Mouse (Mus musculus): ENCODE measurements at regions not wholly inside any gene's neighbourhood (a gene's known extent, or its start where the extent isn't known, plus 50 kb on each side); places are given as distances from the start of the nearest gene placed in this dataset.

- Histone ChIP-seq H3K4me1 (replicated peaks) (no peaks in the 10 kb centered on the region), H3K27ac (no peak overlapping the region), H3K9me3 (replicated peaks) (no peaks in the 10 kb centered on the region), H3K9ac (no peak overlapping the region), H3K27me3 (peaks cover 15% of the 10 kb centered on the region), H3K4me3 (no peak overlapping the region), H3K4me2 (no peak overlapping the region), H3K36me3 (no peaks in the 10 kb centered on the region)
- ATAC-seq (replicated peaks; ENCODE audit: insufficient number of reproducible peaks, insufficient read depth, low FRiP score, low read depth) = no peak
- WGBS = 46% methylated on average over 16 of the region's 16 CpGs
Measured at GRCm38 (mm10) chr4:45673081-45673819, 125.6 kb upstream of the Aldh1b1 start.

- WGBS = 51% methylated on average over 16 of the region's 16 CpGs
- ATAC-seq (replicated peaks; ENCODE audit: insufficient number of reproducible peaks, insufficient read depth, low FRiP score, low read depth) = no peak
- no peak overlapping the region for H3K4me2 ChIP-seq
- H3K9me3 ChIP-seq (replicated peaks) = no peaks in the 10 kb centered on the region
- no peaks in the 10 kb centered on the region for H3K4me1 ChIP-seq (replicated peaks)
- peaks cover 15% of the 10 kb centered on the region for H3K27me3 ChIP-seq
- H3K27ac ChIP-seq = no peak overlapping the region
- H3K4me3 ChIP-seq = no peak overlapping the region
- no peaks in the 10 kb centered on the region for H3K36me3 ChIP-seq
- no peak overlapping the region for H3K9ac ChIP-seq
Measured at GRCm38 (mm10) chr4:45672262-45673076, 126.4 kb upstream of the Aldh1b1 start.

GRCm38 (mm10) chr4:45664372-45664771, 132.1 kb upstream of the Shb start:
- WGBS = 56% methylated on average over 8 of the region's 8 CpGs
- Histone ChIP-seq H3K9ac (no peak overlapping the region), H3K4me1 (replicated peaks) (no peaks in the 10 kb centered on the region), H3K4me2 (no peak overlapping the region), H3K4me3 (no peak overlapping the region), H3K27me3 (no peaks in the 10 kb centered on the region), H3K36me3 (no peaks in the 10 kb centered on the region), H3K9me3 (replicated peaks) (no peaks in the 10 kb centered on the region), H3K27ac (no peak overlapping the region)
- no peak for ATAC-seq (replicated peaks; ENCODE audit: insufficient number of reproducible peaks, insufficient read depth, low FRiP score, low read depth)

GRCm38 (mm10) chr4:45657350-45657978, 125.2 kb upstream of the Shb start:
- Histone ChIP-seq H3K36me3 (no peaks in the 10 kb centered on the region), H3K9ac (no peak overlapping the region), H3K9me3 (replicated peaks) (no peaks in the 10 kb centered on the region), H3K27me3 (no peaks in the 10 kb centered on the region), H3K27ac (no peak overlapping the region), H3K4me3 (no peak overlapping the region), H3K4me2 (no peak overlapping the region), H3K4me1 (replicated peaks) (peaks cover 20% of the 10 kb centered on the region)
- ATAC-seq (replicated peaks; ENCODE audit: insufficient number of reproducible peaks, insufficient read depth, low FRiP score, low read depth) = no peak
- WGBS = 27% methylated on average over 5 of the region's 5 CpGs

GRCm38 (mm10) chr4:45655780-45656179, 123.5 kb upstream of the Shb start:
- Histone ChIP-seq H3K9me3 (replicated peaks) (no peaks in the 10 kb centered on the region), H3K27me3 (no peaks in the 10 kb centered on the region), H3K4me1 (replicated peaks) (peaks cover 20% of the 10 kb centered on the region), H3K9ac (no peak overlapping the region), H3K36me3 (no peaks in the 10 kb centered on the region), H3K27ac (no peak overlapping the region), H3K4me3 (no peak overlapping the region), H3K4me2 (no peak overlapping the region)
- 47% methylated on average over 5 of the region's 5 CpGs for WGBS
- no peak for ATAC-seq (replicated peaks; ENCODE audit: insufficient number of reproducible peaks, insufficient read depth, low FRiP score, low read depth)

- no peak for ATAC-seq (replicated peaks; ENCODE audit: insufficient number of reproducible peaks, insufficient read depth, low FRiP score, low read depth)
- WGBS = 22% methylated on average over 4 of the region's 4 CpGs
- Histone ChIP-seq H3K4me3 (peak overlapping the region; percentile 1; the same call in 1 of the 2 replicates), H3K4me2 (peak overlapping the region; percentile 22), H3K36me3 (no peaks in the 10 kb centered on the region), H3K27ac (no peak overlapping the region), H3K4me1 (replicated peaks) (peaks cover 20% of the 10 kb centered on the region), H3K9ac (no peak overlapping the region), H3K27me3 (no peaks in the 10 kb centered on the region), H3K9me3 (replicated peaks) (no peaks in the 10 kb centered on the region)
Measured at GRCm38 (mm10) chr4:45654804-45655155, 122.5 kb upstream of the Shb start.

GRCm38 (mm10) chr4:45654019-45654803, 121.9 kb upstream of the Shb start:
- H3K9ac ChIP-seq = no peak overlapping the region
- H3K4me1 ChIP-seq (replicated peaks) = peaks cover 20% of the 10 kb centered on the region
- H3K4me2 ChIP-seq = peak overlapping the region; percentile 22
- 18% methylated on average over 14 of the region's 14 CpGs for WGBS
- H3K9me3 ChIP-seq (replicated peaks) = no peaks in the 10 kb centered on the region
- no peaks in the 10 kb centered on the region for H3K27me3 ChIP-seq
- no peak overlapping the region for H3K27ac ChIP-seq
- ATAC-seq (replicated peaks; ENCODE audit: insufficient number of reproducible peaks, insufficient read depth, low FRiP score, low read depth) = no peak
- H3K36me3 ChIP-seq = no peaks in the 10 kb centered on the region
- H3K4me3 ChIP-seq = peak overlapping the region; percentile 1; the same call in 1 of the 2 replicates

- no peak overlapping the region for H3K27ac ChIP-seq
- H3K4me3 ChIP-seq = no peak overlapping the region
- H3K9me3 ChIP-seq (replicated peaks) = no peaks in the 10 kb centered on the region
- ATAC-seq (replicated peaks; ENCODE audit: insufficient number of reproducible peaks, insufficient read depth, low FRiP score, low read depth) = no peak
- WGBS = 85% methylated on average over 9 of the region's 9 CpGs
- H3K9ac ChIP-seq = no peak overlapping the region
- peaks cover 2% of the 10 kb centered on the region for H3K4me1 ChIP-seq (replicated peaks)
- no peaks in the 10 kb centered on the region for H3K36me3 ChIP-seq
- H3K27me3 ChIP-seq = no peaks in the 10 kb centered on the region
- H3K4me2 ChIP-seq = no peak overlapping the region
Measured at GRCm38 (mm10) chr4:45648884-45649577, 116.8 kb upstream of the Shb start.

GRCm38 (mm10) chr4:45647514-45647913, 115.2 kb upstream of the Shb start:
- Histone ChIP-seq H3K27me3 (no peaks in the 10 kb centered on the region), H3K27ac (no peak overlapping the region), H3K9me3 (replicated peaks) (no peaks in the 10 kb centered on the region), H3K4me2 (no peak overlapping the region), H3K36me3 (no peaks in the 10 kb centered on the region), H3K9ac (no peak overlapping the region), H3K4me3 (no peak overlapping the region), H3K4me1 (replicated peaks) (no peaks in the 10 kb centered on the region)
- WGBS = 57% methylated on average over 3 of the region's 3 CpGs
- no peak for ATAC-seq (replicated peaks; ENCODE audit: insufficient number of reproducible peaks, insufficient read depth, low FRiP score, low read depth)

- H3K4me3 ChIP-seq = no peak overlapping the region
- no peak overlapping the region for H3K27ac ChIP-seq
- H3K4me2 ChIP-seq = no peak overlapping the region
- 84% methylated on average over 10 of the region's 10 CpGs for WGBS
- no peak overlapping the region for H3K9ac ChIP-seq
- H3K9me3 ChIP-seq (replicated peaks) = no peaks in the 10 kb centered on the region
- H3K27me3 ChIP-seq = no peaks in the 10 kb centered on the region
- no peaks in the 10 kb centered on the region for H3K36me3 ChIP-seq
- ATAC-seq (replicated peaks; ENCODE audit: insufficient number of reproducible peaks, insufficient read depth, low FRiP score, low read depth) = no peak
- no peaks in the 10 kb centered on the region for H3K4me1 ChIP-seq (replicated peaks)
Measured at GRCm38 (mm10) chr4:45642604-45643003, 110.3 kb upstream of the Shb start.
